Mouse (Mus musculus) lung, embryonic 14.5 days (tissue): ENCODE data around the gene Tbc1d14. TPM values are rescaled to one million over a fixed set of nuclear protein-coding genes. Genes with fewer than 3 reads are reported as not detected.

Experiments used
- ATAC-seq: fragments of 200-750 bp; cut with Nextera tagmentation; 2 replicates; pipeline ENCODE4 v1.8.0; 2017; ENCODE audit warnings: mild to moderate bottlenecking, moderate TSS enrichment, moderate library complexity; ENCODE audit not compliant: insufficient read depth
- DNase-seq: peaks from one replicate; pipeline ENCODE4 v3.0.0-alpha.2; 2015
- H3K27ac ChIP-seq: fragments of 300-500 bp; sonication (generic); 2 replicates; pipeline ENCODE4 v1.5.1; 2014; ENCODE audit warnings: low read depth, mild to moderate bottlenecking, moderate library complexity
- H3K27me3 ChIP-seq: fragments of 300-500 bp; sonication (generic); 2 replicates; pipeline ENCODE4 v1.6.1; 2014; ENCODE audit warnings: low read length, control low read depth; ENCODE audit not compliant: insufficient read depth
- H3K36me3 ChIP-seq: fragments of 300-500 bp; sonication (generic); 2 replicates; pipeline ENCODE4 v1.6.1; 2014; ENCODE audit warnings: control low read depth; ENCODE audit not compliant: insufficient read depth
- H3K4me1 ChIP-seq: fragments of 300-500 bp; sonication (generic); 2 replicates; pipeline ENCODE4 v1.6.1; 2014; ENCODE audit warnings: antibody characterized with exemption, control low read depth; ENCODE audit not compliant: insufficient read depth
- H3K4me2 ChIP-seq: fragments of 300-500 bp; sonication (generic); 2 replicates; pipeline ENCODE4 v1.6.1; 2014; ENCODE audit warnings: mild to moderate bottlenecking
- H3K4me3 ChIP-seq: fragments of 300-500 bp; sonication (generic); 2 replicates; pipeline ENCODE4 v1.5.1; 2014; ENCODE audit warnings: low read depth, low read length
- H3K9ac ChIP-seq: fragments of 300-500 bp; sonication (generic); 2 replicates; pipeline ENCODE4 v1.6.1; 2014
- H3K9me3 ChIP-seq: fragments of 300-500 bp; sonication (generic); 2 replicates; pipeline ENCODE4 v1.6.1; 2016; ENCODE audit warnings: low read depth, low read length, control low read depth
- CTCF ChIP-seq: IDR thresholded peaks from 2 replicates; pipeline ENCODE4 v1.5.1; 2016; ENCODE audit warnings: antibody characterized with exemption, low read depth
- WGBS: fragments of 180-500 bp; shearing (Covaris S2); extraction: QIAGEN DNeasy Blood & Tissue Kit; methylation state at CpG from one replicate; pipeline ENCODE4 v1.1.7; 2014; 5-methylcytosine and 5-hydroxymethylcytosine counted together
- polyA plus RNA-seq: library from polyadenylated mRNA; unstranded; fragments of >200 nt; fragmentation: Nextera tagmentation; extraction: Ambion mirVana; gene quantifications from 2 replicates; pipeline ENCODE4 v1.2.1, GENCODE M21; 2014

The Tbc1d14 gene
- polyA plus RNA-seq, 1 experiment from 2014 or later = 31.3 TPM

- 78% methylated on average over 4 of the region's 4 CpGs for WGBS
- H3K9me3 ChIP-seq = no peaks in the 10 kb centered on the region
- no peak overlapping the region for H3K27ac ChIP-seq
- no peak for DNase-seq
- H3K4me1 ChIP-seq = peaks cover 6% of the 10 kb centered on the region; the same call in 1 of the 2 replicates
- no peaks in the 10 kb centered on the region for H3K36me3 ChIP-seq
- ATAC-seq = no peak
- H3K27me3 ChIP-seq = no peaks in the 10 kb centered on the region
- TF ChIP-seq CTCF = no peak
- no peak overlapping the region for H3K9ac ChIP-seq
- no peak overlapping the region for H3K4me3 ChIP-seq
- H3K4me2 ChIP-seq = no peak overlapping the region
Measured at GRCm38 (mm10) chr5:36556289-36556688, 36.8 kb downstream of the Tbc1d14 start.

- Histone ChIP-seq H3K9ac (no peak overlapping the region), H3K27me3 (no peaks in the 10 kb centered on the region), H3K9me3 (no peaks in the 10 kb centered on the region), H3K4me2 (no peak overlapping the region), H3K4me3 (no peak overlapping the region), H3K4me1 (peaks cover 6% of the 10 kb centered on the region; the same call in 1 of the 2 replicates), H3K36me3 (no peaks in the 10 kb centered on the region), H3K27ac (no peak overlapping the region)
- ATAC-seq (no peak), DNase-seq (no peak)
- WGBS = 58% methylated on average over 5 of the region's 5 CpGs
- TF ChIP-seq CTCF = no peak
Measured at GRCm38 (mm10) chr5:36554496-36554895, 38.6 kb downstream of the Tbc1d14 start.

- Histone ChIP-seq H3K36me3 (no peaks in the 10 kb centered on the region), H3K4me1 (peaks cover 6% of the 10 kb centered on the region; the same call in 1 of the 2 replicates), H3K9ac (no peak overlapping the region), H3K9me3 (no peaks in the 10 kb centered on the region), H3K4me3 (no peak overlapping the region), H3K27me3 (no peaks in the 10 kb centered on the region), H3K27ac (no peak overlapping the region), H3K4me2 (no peak overlapping the region)
- no peak for TF ChIP-seq CTCF
- WGBS = 64% methylated on average over 4 of the region's 4 CpGs
- ATAC-seq (no peak), DNase-seq (no peak)
Measured at GRCm38 (mm10) chr5:36553886-36554285, 39.2 kb downstream of the Tbc1d14 start.

GRCm38 (mm10) chr5:36553056-36553606 lies 39.9 kb downstream of the Tbc1d14 start:
- WGBS = 74% methylated on average over 2 of the region's 2 CpGs
- DNase-seq (no peak), ATAC-seq (no peak)
- H3K4me2 ChIP-seq = no peak overlapping the region
- H3K36me3 ChIP-seq = no peaks in the 10 kb centered on the region
- H3K9me3 ChIP-seq = no peaks in the 10 kb centered on the region
- H3K4me1 ChIP-seq = peaks cover 6% of the 10 kb centered on the region; the same call in 1 of the 2 replicates
- H3K27ac ChIP-seq = no peak overlapping the region
- no peaks in the 10 kb centered on the region for H3K27me3 ChIP-seq
- no peak for TF ChIP-seq CTCF
- H3K9ac ChIP-seq = no peak overlapping the region
- no peak overlapping the region for H3K4me3 ChIP-seq

GRCm38 (mm10) chr5:36552391-36552790 lies 40.7 kb downstream of the Tbc1d14 start:
- TF ChIP-seq CTCF = no peak
- H3K4me3 ChIP-seq = no peak overlapping the region
- H3K27ac ChIP-seq = no peak overlapping the region
- no peak for DNase-seq
- 89% methylated on average over 4 of the region's 4 CpGs for WGBS
- H3K9ac ChIP-seq = no peak overlapping the region
- H3K9me3 ChIP-seq = no peaks in the 10 kb centered on the region
- no peaks in the 10 kb centered on the region for H3K36me3 ChIP-seq
- no peak for ATAC-seq
- H3K4me2 ChIP-seq = no peak overlapping the region
- peaks cover 6% of the 10 kb centered on the region; the same call in 1 of the 2 replicates for H3K4me1 ChIP-seq
- no peaks in the 10 kb centered on the region for H3K27me3 ChIP-seq

GRCm38 (mm10) chr5:36549243-36549642 lies 43.8 kb downstream of the Tbc1d14 start:
- ATAC-seq (no peak), DNase-seq (no peak)
- Histone ChIP-seq H3K27ac (no peak overlapping the region), H3K36me3 (no peaks in the 10 kb centered on the region), H3K4me3 (no peak overlapping the region), H3K4me1 (peaks cover 2% of the 10 kb centered on the region; the same call in 1 of the 2 replicates), H3K27me3 (no peaks in the 10 kb centered on the region), H3K4me2 (no peak overlapping the region), H3K9me3 (no peaks in the 10 kb centered on the region), H3K9ac (no peak overlapping the region)
- 43% methylated on average over 6 of the region's 6 CpGs for WGBS
- no peak for TF ChIP-seq CTCF

GRCm38 (mm10) chr5:36544765-36545164 lies 48.3 kb downstream of the Tbc1d14 start:
- ATAC-seq = no peak
- Histone ChIP-seq H3K9me3 (no peaks in the 10 kb centered on the region), H3K9ac (no peak overlapping the region), H3K4me3 (no peak overlapping the region), H3K27ac (no peak overlapping the region), H3K27me3 (no peaks in the 10 kb centered on the region), H3K36me3 (no peaks in the 10 kb centered on the region), H3K4me1 (no peaks in the 10 kb centered on the region), H3K4me2 (no peak overlapping the region)
- DNase-seq = no peak
- 70% methylated on average over 1 of the region's 1 CpGs for WGBS
- TF ChIP-seq CTCF = no peak
